Mouse (Mus musculus) ovary, adult 10 weeks (tissue): ENCODE data around the gene Abcg3. TPM values are rescaled to one million over a fixed set of nuclear protein-coding genes. Genes with fewer than 3 reads are reported as not detected.

Experiments used
- polyA plus RNA-seq: library from polyadenylated mRNA; stranded (reverse); fragments of 350-450 nt; fragmentation: Illumina TruSeq; extraction: RNeasy Lipid Tissue Mini Kit (QIAGEN cat#74804); gene quantifications from one replicate; pipeline ENCODE4 v1.2.3, GENCODE M21; 2014

Abcg3 gene
- polyA plus RNA-seq, result 4.7 TPM

GRCm38 (mm10) chr5:104982535-104982934, at the start of gene Abcg3:
Abcg3 (minus strand) TSS chr5:104982718.

Other genes starting within 250 kb of the Abcg3 start
- 33.8 TPM for gene Zfp951, start 122.6 kb downstream of the Abcg3 start, polyA plus RNA-seq
- 26.7 TPM for gene Gbp9, start 156.8 kb upstream of the Abcg3 start, polyA plus RNA-seq
- 14.9 TPM for gene Gbp8, start 156.8 kb upstream of the Abcg3 start, polyA plus RNA-seq
- gene Gbp4, start 156.9 kb upstream of the Abcg3 start, polyA plus RNA-seq, result 10.0 TPM